Comparison of ENCODE assay signal across 11 mouse cellular contexts in genomic region chr12:85974030-85974429, GRCm38 (mm10).
DNase-seq lines count a peak whose midpoint lies in the region; ATAC-seq and TF ChIP-seq lines count a peak whose summit lies in the region.
"Had no signal": no experiment of that assay in that cellular context is flagged by ENCODE, and none has a peak within 500 bp of the region (broad histone marks: within the 10 kb centered on the region; RNA-seq: fewer than 3 reads in every experiment).

No protein-coding gene starts in this region.

- no peak for DNase-seq in layer of hippocampus, adult 2 months (ENCODE audit: low spot score in 2 of 2)
- DNase-seq in layer of hippocampus, postnatal 25 days (ENCODE audit: extremely low spot score in 1 of 2, low spot score in 1 of 2), result no peak
- DNase-seq in gastrocnemius, adult 8-10 months (ENCODE audit: low spot score in 2 of 2), result peak; percentile 28 to 47
- DNase-seq in testis, postnatal 10 days (ENCODE audit: low spot score), result no peak
- DNase-seq in right cerebral cortex, adult 18-20 months, result no peak
- no peak for DNase-seq in adrenal gland, adult 2 months
- DNase-seq: liver, postnatal 0 days; thymus, postnatal 25 days had no signal

- ATAC-seq in limb, embryonic 13.5 days (ENCODE audit: low FRiP score, low read depth), result no peak
- ATAC-seq: hindbrain, embryonic 16.5 days had no signal

- no peak overlapping the region for H3K4me3 ChIP-seq in layer of hippocampus, adult 2 months
- H3K4me3 ChIP-seq in bone marrow, adult 2 months (replicated peaks; ENCODE audit: control insufficient read depth, low read depth, low read length), result no peak overlapping the region
- H3K4me3 ChIP-seq in limb, embryonic 13.5 days, result no peak overlapping the region

- no peak overlapping the region for H3K4me2 ChIP-seq in limb, embryonic 13.5 days (replicated peaks)

- H3K36me3 ChIP-seq in limb, embryonic 13.5 days, result no peaks in the 10 kb centered on the region

- WGBS in bone marrow, adult 2 months, result 72% methylated on average over 4 of the region's 4 CpGs
- WGBS in limb, embryonic 13.5 days, result 34% methylated on average over 4 of the region's 4 CpGs

- no peak overlapping the region for H3K9ac ChIP-seq in limb, embryonic 13.5 days
- H3K9ac ChIP-seq: liver, postnatal 0 days had no signal

- peaks cover 6% of the 10 kb centered on the region for H3K4me1 ChIP-seq in bone marrow, adult 2 months (ENCODE audit: control insufficient read depth, insufficient read depth, low read length)
- H3K4me1 ChIP-seq in limb, embryonic 13.5 days, result peaks cover 52% of the 10 kb centered on the region

- no peaks in the 10 kb centered on the region for H3K9me3 ChIP-seq in limb, embryonic 13.5 days

- TF ChIP-seq POLR2A in bone marrow, adult 2 months (IDR thresholded peaks at IDR 0.05; ENCODE audit: borderline replicate concordance, control insufficient read depth, low read depth, low read length), result no peak

- H3K27ac ChIP-seq in layer of hippocampus, adult 2 months, result peak overlapping the region; percentile 79
- H3K27ac ChIP-seq in bone marrow, adult 2 months (ENCODE audit: control insufficient read depth, insufficient read depth, low read depth, low read length, poor library complexity), result peak overlapping the region; percentile 53
- H3K27ac ChIP-seq in limb, embryonic 13.5 days, result peak overlapping the region; percentile 67; the same call in 1 of the 2 replicates

- no peak for TF ChIP-seq CTCF in layer of hippocampus, adult 2 months (conservative IDR thresholded peaks at IDR 0.05)
- no peak for TF ChIP-seq CTCF in bone marrow, adult 2 months (IDR thresholded peaks at IDR 0.05; ENCODE audit: control insufficient read depth, insufficient read depth, low read length)

- H3K27me3 ChIP-seq in limb, embryonic 13.5 days, result no peaks in the 10 kb centered on the region

Comparison
In these comparisons a context has a peak if more than half of its experiments do, and no peak if none do; other contexts are left out.
1. DNase-seq: peak in gastrocnemius, adult 8-10 months (2 of 2); none in layer of hippocampus, adult 2 months (0 of 2), layer of hippocampus, postnatal 25 days (0 of 2), testis, postnatal 10 days (single experiment), right cerebral cortex, adult 18-20 months (single experiment) and adrenal gland, adult 2 months (single experiment).
2. Peak in every context shown above with its lines, with median percentiles within 50 percentile points of each other: H3K27ac ChIP-seq.